In genomic region chr9:67046881-67047605, GRCm38 (mm10) we compare ENCODE assay signal across 8 mouse cellular contexts. TPM values are rescaled to one million over a fixed set of nuclear protein-coding genes. Genes with fewer than 3 reads are reported as not detected.
A peak's percentile ranks its signal among the peaks of the same experiment; 100 is the strongest.
DNase-seq lines count a peak whose midpoint lies in the region; ATAC-seq and TF ChIP-seq lines count a peak whose summit lies in the region.

No protein-coding gene starts in this region.

- H3K27me3 ChIP-seq in heart, adult 2 months (ENCODE audit: control insufficient read depth, insufficient read depth, low read length): peaks cover 2% of the 10 kb centered on the region; the same call in 1 of the 2 replicates
- H3K27me3 ChIP-seq in heart, embryonic 14.5 days (ENCODE audit: control insufficient read depth, insufficient read depth, low read length): no peaks in the 10 kb centered on the region
- no peaks in the 10 kb centered on the region for H3K27me3 ChIP-seq in limb, embryonic 15.5 days

- H3K79me2 ChIP-seq in heart, adult 2 months (replicated peaks; ENCODE audit: control insufficient read depth, insufficient read depth, low read length): 0 out of 2 replicates have a peak, but pooled peaks cover 2% of the 10 kb centered on the region

- TF ChIP-seq EP300 in heart, adult 2 months (IDR thresholded peaks at IDR 0.05; ENCODE audit: insufficient read depth, low read depth, low read length): peak; percentile 50; the same call in 1 of the 2 replicates

- H3K4me2 ChIP-seq in heart, embryonic 14.5 days (ENCODE audit: low read length): peak overlapping the region; percentile 93
- H3K4me2 ChIP-seq in limb, embryonic 15.5 days: peak overlapping the region; percentile 69

- peak overlapping the region; percentile 96 for H3K27ac ChIP-seq in heart, adult 2 months
- H3K27ac ChIP-seq in bone marrow macrophage, adult 2 months (ENCODE audit: insufficient read depth, low read depth, low read length): no peak overlapping the region
- peak overlapping the region; percentile 94 to 99 for H3K27ac ChIP-seq in heart, embryonic 14.5 days (replicated peaks in 1 of 2; ENCODE audit: control insufficient read depth in 1 of 2, insufficient read depth in 1 of 2, low read depth in 2 of 2, low read length in 2 of 2)
- H3K27ac ChIP-seq in limb, embryonic 15.5 days: peak overlapping the region; percentile 89; the same call in 1 of the 2 replicates

- H3K4me1 ChIP-seq in heart, adult 2 months (ENCODE audit: control insufficient read depth, insufficient read depth, low read length): peaks cover 3% of the 10 kb centered on the region
- H3K4me1 ChIP-seq in bone marrow macrophage, adult 2 months (ENCODE audit: control insufficient read depth, insufficient read depth, low read length): peaks cover 12% of the 10 kb centered on the region
- H3K4me1 ChIP-seq in heart, embryonic 14.5 days (ENCODE audit: control insufficient read depth in 2 of 2, insufficient read depth in 2 of 2, low read length in 2 of 2): peaks cover 7 to 23% of the 10 kb centered on the region in 2 experiments
- peaks cover 59% of the 10 kb centered on the region for H3K4me1 ChIP-seq in limb, embryonic 15.5 days

- H3K9ac ChIP-seq in heart, adult 2 months (ENCODE audit: low read depth, low read length): peak overlapping the region; percentile 97
- peak overlapping the region; percentile 99 for H3K9ac ChIP-seq in heart, embryonic 14.5 days (ENCODE audit: low read length)
- peak overlapping the region; percentile 77 for H3K9ac ChIP-seq in limb, embryonic 15.5 days

- peak overlapping the region; percentile 86 for H3K4me3 ChIP-seq in heart, adult 2 months
- H3K4me3 ChIP-seq in bone marrow macrophage, adult 2 months (ENCODE audit: insufficient read depth, low read length): peak overlapping the region; percentile 37
- peak overlapping the region; percentile 84 to 92 for H3K4me3 ChIP-seq in heart, embryonic 14.5 days (ENCODE audit: control insufficient read depth in 1 of 2, insufficient read depth in 1 of 2, low read depth in 1 of 2, low read length in 2 of 2)
- H3K4me3 ChIP-seq in limb, embryonic 15.5 days: peak overlapping the region; percentile 67

- intact Hi-C loops in heart, adult 2 months (cut with DNase I): no loop called here
- intact Hi-C loops in heart, postnatal 25 days (cut with DNase I): loop anchor here (2.0 to 5.0 kb wide), 2 partner anchors 165 to 228 kb away; no protein-coding TSS in a partner anchor

- 34% methylated on average over 15 of the region's 15 CpGs for WGBS in heart, adult 2 months
- WGBS in heart, embryonic 14.5 days: 2% methylated on average over 15 of the region's 15 CpGs
- 6% methylated on average over 15 of the region's 15 CpGs for WGBS in limb, embryonic 15.5 days

- no peaks in the 10 kb centered on the region for H3K9me3 ChIP-seq in heart, embryonic 14.5 days (ENCODE audit: control insufficient read depth, low read length)
- no peaks in the 10 kb centered on the region for H3K9me3 ChIP-seq in limb, embryonic 15.5 days

- peak; percentile 71; the same call in 1 of the 2 replicates for TF ChIP-seq POLR2A in heart, adult 2 months (IDR thresholded peaks at IDR 0.05; ENCODE audit: insufficient read depth, low read depth, low read length)
- TF ChIP-seq POLR2A in bone marrow macrophage, adult 2 months (IDR thresholded peaks at IDR 0.05; ENCODE audit: borderline replicate concordance, low read depth, low read length): no peak

- no peak for DNase-seq in heart, adult 2 months
- DNase-seq in heart, postnatal 25 days (ENCODE audit: low spot score): no peak
- DNase-seq in skeletal muscle tissue, adult 2 months (ENCODE audit: low read depth, low spot score): peak; percentile 87
- DNase-seq in adipocyte (ENCODE audit: low spot score): no peak
- DNase-seq in right cerebral cortex, postnatal 4 days: no peak

- peaks cover 14% of the 10 kb centered on the region for H3K36me3 ChIP-seq in heart, adult 2 months (ENCODE audit: control insufficient read depth, insufficient read depth, low read length)
- H3K36me3 ChIP-seq in heart, embryonic 14.5 days (ENCODE audit: control insufficient read depth, insufficient read depth, low read length): peaks cover 41% of the 10 kb centered on the region
- no peaks in the 10 kb centered on the region for H3K36me3 ChIP-seq in limb, embryonic 15.5 days

- peak; percentile 44 for TF ChIP-seq CTCF in heart, adult 2 months (IDR thresholded peaks at IDR 0.05)
- no peak for TF ChIP-seq CTCF in bone marrow macrophage, adult 2 months (IDR thresholded peaks at IDR 0.05; ENCODE audit: low read depth, low read length)

- ATAC-seq in heart, embryonic 14.5 days (ENCODE audit: insufficient number of reproducible peaks, insufficient read depth, low FRiP score, low read depth): peak; percentile 27
- ATAC-seq in limb, embryonic 15.5 days (ENCODE audit: insufficient number of reproducible peaks, low FRiP score, low TSS enrichment, low read depth): no peak

RNA-seq across cellular contexts. Expression of gene Tpm1, which starts 2.2 kb away (rescaled TPM):
- over 10,000 TPM in 1 of 2 experiments, 1,000 to 10,000 TPM in 1; 9,950 to 10,380 TPM for total RNA-seq in heart, adult 2 months (2021)
- 5,659 and 10,700 TPM in 2 replicates for polyA plus RNA-seq in heart, adult 2 months (2012; rRNA removed)
- over 10,000 TPM; 12,975 to 13,062 TPM for total RNA-seq in heart, postnatal 25 days (2021)
- polyA plus RNA-seq in bone marrow macrophage, adult 2 months (2012; ENCODE audit: insufficient read depth, insufficient read length, missing spikeins): 103 and 104 TPM in 2 replicates
- polyA plus RNA-seq in heart, embryonic 14.5 days (2014; fragmentation: Nextera tagmentation; extraction: Ambion mirVana): 5,210 and 5,334 TPM in 2 replicates
- polyA plus RNA-seq in limb, embryonic 15.5 days (2015; fragmentation: Nextera tagmentation; extraction: Ambion mirVana): 710 and 1,010 TPM in 2 replicates

Comparison
In these comparisons a context has a peak if more than half of its experiments do, and no peak if none do; other contexts are left out.
1. H3K4me3 ChIP-seq: peak in every context shown above with its lines; median percentile 88 in heart, embryonic 14.5 days; 86 in heart, adult 2 months; 67 in limb, embryonic 15.5 days; 37 in bone marrow macrophage, adult 2 months.